Mouse (Mus musculus) retina, postnatal 7 days (tissue): ENCODE measurements around the gene Serpinb3a.
A peak's percentile ranks its signal among the peaks of the same experiment; 100 is the strongest.
"Not testable (repeated sequence)": the region's sequence is repeated elsewhere in the genome, so short reads cannot be mapped to it uniquely, and the experiment has no call there.

Experiments used
- DNase-seq: peaks from one replicate; pipeline ENCODE4 v3.0.0-alpha.2; 2012; ENCODE audit warnings: low read depth, low spot score

The Serpinb3a gene

DNA sequence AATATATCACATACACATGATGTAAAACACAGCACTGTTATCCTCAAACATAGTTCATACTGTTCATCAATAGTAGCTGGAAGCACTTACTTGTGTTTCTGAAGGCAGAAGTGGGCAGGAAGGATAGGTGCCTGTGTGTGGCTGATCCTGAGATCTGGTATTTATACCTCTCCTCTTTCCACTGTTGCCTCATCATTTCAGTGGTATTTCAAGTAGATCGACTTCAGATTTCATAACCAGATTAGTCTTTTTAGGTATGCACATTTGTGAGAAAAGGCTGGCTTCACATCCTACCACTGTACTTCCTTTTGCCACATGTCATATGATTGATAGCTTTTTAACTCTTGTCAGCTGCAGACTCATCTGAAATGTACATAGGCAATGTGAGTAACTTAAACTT, at the start of gene Serpinb3a:
Gene Serpinb3a, minus strand, starts transcription at position 101 of the 400 bp plus-strand sequence.
- DNase-seq, result no peak

DNA sequence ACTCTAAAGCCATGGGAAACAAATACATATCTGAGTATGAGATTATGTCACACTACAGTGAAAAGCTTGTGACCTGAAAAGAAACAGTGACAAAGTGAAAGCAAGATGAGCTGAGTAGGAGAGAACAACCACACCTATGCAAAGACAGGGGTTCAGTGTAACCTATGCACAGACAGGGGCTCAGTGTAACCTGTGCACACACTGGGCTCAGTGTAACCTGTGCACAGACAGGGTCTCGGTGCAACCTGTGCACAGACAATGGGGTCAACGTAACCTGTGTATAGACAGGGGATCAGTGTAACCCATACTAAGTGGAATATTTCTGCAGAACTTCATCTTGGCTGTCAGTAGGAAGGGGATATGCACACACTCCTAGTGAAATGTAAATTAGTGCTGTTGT, 46.3 kb upstream of the Serpinb3a start:
- DNase-seq, result no peak

DNA sequence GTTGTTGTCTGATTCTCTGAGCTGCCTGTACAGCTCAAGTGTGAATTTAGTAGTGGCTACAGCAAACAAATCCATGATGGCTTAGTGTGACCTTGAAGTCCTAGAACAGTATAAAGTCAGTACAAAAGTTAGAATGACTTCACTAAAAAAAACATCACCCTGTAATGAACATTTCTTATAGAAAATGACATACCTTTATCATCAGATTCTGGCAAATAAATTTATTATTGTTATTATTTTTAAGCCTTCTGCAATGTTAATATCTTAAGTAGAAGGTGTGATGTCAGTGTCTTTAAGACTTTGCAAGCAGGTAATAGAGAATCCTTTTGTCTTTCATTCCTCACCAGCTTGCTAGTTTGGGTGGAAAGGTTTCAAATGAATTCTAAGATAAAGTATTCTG, 31.3 kb upstream of the Serpinb3a start, which contains the start of gene Serpinb3d:
Gene Serpinb3d, minus strand, starts transcription at position 101 of the 400 bp plus-strand sequence.
- DNase-seq, result no peak

DNA sequence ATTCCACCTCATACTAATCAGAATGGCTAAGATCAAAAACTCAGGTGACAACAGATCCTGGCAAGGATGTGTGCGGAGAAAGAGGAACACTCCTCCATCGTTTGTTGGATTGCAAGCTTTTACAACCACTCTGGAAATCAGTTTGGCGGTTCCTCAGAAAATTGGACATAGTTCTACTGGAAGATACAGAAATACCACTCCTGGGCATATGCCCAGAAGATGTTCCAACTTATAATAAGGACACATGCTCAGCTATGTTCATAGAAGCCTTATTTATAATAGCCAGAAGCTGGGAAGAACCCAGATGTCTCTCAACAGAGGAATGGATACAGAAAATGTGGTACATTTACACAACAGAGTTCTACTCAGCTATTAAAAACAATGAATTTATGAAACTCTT, 17.9 kb downstream of the Serpinb3a start:
- DNase-seq, result not testable (repeated sequence)

DNA sequence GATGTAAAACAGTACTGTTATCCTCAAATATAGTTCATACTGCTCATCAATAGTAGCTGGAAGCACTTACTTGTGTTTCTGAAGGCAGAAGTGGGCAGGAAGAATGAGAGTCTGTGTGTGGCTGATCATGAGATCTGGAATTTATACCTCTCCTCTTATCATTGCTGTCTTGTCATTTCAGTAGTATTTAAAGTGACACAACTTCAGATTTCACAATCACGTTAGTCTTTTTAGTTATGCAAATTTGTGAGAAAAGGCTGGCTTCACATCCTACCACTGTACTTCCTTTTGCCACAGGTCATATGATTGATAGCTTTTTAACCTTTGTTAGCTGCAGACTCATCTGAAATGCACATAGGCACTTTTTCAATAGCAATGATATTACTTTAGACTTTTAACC, 26.2 kb downstream of the Serpinb3a start:
- no peak for DNase-seq

DNA sequence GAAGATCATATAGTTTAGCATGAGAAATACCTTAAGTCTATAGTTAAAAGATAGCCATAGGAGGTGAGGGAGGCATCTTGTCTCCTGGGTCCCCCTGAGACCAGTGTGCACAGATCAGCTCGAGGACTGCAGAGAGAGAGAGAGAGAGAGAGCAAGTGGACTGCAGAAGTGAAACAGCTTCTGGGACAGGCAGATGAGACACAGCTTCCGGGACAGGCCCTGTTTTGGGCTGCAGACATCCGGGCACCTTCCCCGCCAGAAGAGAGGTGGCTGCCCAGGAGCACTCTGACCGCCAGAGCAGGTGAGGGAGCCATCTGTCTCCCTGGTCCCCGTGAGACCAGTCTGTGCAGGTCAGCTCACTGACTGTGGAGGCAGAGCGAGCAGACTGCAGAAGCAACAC, 36.9 kb downstream of the Serpinb3a start:
- DNase-seq, result no peak

DNA sequence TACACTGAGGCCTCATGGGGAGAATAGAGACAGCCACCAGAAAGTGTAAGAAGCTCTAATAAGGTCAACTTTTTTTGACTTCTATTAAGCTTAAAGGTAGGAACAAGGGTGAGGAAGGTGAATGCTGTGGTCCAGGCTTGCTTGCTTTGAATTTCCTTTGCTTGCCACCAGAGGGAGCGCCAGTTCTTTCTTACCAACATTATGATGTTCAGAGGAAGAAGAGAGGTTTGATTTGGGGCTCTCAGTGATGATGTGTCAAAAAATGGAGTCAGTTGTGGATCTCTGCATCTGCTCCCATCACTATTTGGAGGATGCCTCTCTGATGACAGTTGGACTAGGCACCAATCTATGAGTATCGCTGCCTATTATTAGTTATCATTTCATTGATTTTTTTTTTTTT, 37.6 kb downstream of the Serpinb3a start:
- peak; percentile 3 for DNase-seq

DNA sequence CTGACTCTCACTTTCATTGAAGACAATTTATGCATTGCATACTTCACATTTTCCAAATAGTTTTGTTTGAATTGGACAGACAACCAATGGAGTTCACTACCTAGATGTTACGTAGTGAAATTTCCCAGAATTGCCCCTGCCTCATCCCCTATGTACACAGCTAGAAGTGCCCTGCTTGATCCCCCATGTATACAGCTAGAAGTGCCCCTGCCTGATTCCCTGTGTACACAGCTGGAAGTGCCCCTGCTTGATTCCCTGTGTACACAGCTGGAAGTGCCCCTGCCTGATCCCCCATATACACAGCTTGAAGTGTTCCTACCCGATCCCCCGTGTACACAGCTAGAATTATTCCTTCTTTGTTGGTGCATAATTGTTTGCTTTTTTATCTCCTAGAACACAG, 45.8 kb downstream of the Serpinb3a start:
- DNase-seq, result no peak

DNA sequence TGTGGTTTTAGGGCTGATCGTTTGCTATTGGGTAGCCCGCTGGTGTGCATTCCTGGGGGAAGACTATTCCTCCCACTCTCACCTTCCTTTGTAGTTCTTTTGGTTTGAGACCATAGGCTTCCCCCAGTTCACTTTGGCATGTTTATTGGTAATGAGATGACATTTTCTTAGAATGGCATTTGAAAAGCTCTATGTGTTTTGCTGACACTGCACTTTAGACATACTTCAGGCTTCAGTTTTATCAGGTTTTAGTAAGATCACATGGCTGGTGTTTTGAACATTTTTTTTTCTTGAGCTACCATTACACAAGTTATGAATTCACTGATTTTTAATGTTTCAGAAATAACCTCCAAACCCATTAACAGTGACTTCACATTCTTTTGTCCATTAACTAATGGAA, 50.3 kb downstream of the Serpinb3a start:
- DNase-seq, result no peak

DNA sequence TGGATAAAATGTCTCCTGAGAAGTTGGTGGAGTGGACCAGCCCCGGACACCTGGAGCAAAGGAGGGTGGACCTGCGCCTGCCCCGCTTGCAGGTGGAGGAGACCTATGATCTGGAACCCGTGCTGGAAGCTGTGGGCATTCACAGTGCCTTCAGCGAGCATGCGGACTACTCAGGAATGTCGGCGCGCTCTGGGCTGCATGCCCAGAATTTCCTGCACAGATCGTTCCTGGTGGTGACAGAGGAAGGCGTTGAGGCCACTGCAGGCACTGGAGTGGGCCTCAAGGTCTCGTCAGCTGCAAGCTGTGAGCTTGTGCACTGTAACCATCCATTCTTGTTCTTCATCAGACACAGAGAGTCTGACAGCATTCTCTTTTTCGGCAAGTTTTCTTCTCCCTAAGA, 51.7 kb downstream of the Serpinb3a start:
- no peak for DNase-seq
